Mouse (Mus musculus) heart, postnatal 36 days (tissue): ENCODE data around the gene Eif3l. TPM values are rescaled to one million over a fixed set of nuclear protein-coding genes. Genes with fewer than 3 reads are reported as not detected.

Source experiments
- DNase-seq, 2 experiments: peaks; one replicate each; pipeline ENCODE4 v3.0.0; 2021 to 2022
- intact Hi-C: fragments of 180-260 bp; cut with DNase I; formaldehyde crosslinking; loops from one replicate; pipeline ENCODE4 v1.15.1; 2025
- total RNA-seq, 2 experiments: library from RNA; stranded (reverse); gene quantifications; 2 replicates each; pipeline ENCODE4 v1.2.3; 2021

The Eif3l gene
- total RNA-seq, 2 experiments from 2014 or later: 71.6 to 72.7 TPM

- intact Hi-C loops: no loop called here
- no peak for DNase-seq
Measured at GRCm38 (mm10) chr15:79044837-79045236, 30.1 kb upstream of the Eif3l start.

- intact Hi-C loops: no loop called here
Measured at GRCm38 (mm10) chr15:79048186-79048585, 26.8 kb upstream of the Eif3l start.

GRCm38 (mm10) chr15:79050160-79050845 lies 24.7 kb upstream of the Eif3l start:
- DNase-seq: no peak
- intact Hi-C loops: no loop called here

More at GRCm38 (mm10) chr15:79048186-79048585, 26.8 kb upstream of the Eif3l start:
- no peak for DNase-seq

GRCm38 (mm10) chr15:79050964-79051363 lies 24.0 kb upstream of the Eif3l start:
- intact Hi-C loops: no loop called here
- no peak for DNase-seq

GRCm38 (mm10) chr15:79051461-79052360 lies 23.3 kb upstream of the Eif3l start:
- intact Hi-C loops: no loop called here
- DNase-seq: no peak

- DNase-seq: no peak
- intact Hi-C loops: no loop called here
Measured at GRCm38 (mm10) chr15:79052366-79052765, 22.6 kb upstream of the Eif3l start.

GRCm38 (mm10) chr15:79056601-79057000 lies 18.4 kb upstream of the Eif3l start:
- no peak for DNase-seq
- intact Hi-C loops: no loop called here

- intact Hi-C loops: no loop called here
Measured at GRCm38 (mm10) chr15:79057850-79058249, 17.1 kb upstream of the Eif3l start.

GRCm38 (mm10) chr15:79060887-79061565 lies 14.0 kb upstream of the Eif3l start:
- intact Hi-C loops: no loop called here
- no peak for DNase-seq

More at GRCm38 (mm10) chr15:79057850-79058249, 17.1 kb upstream of the Eif3l start:
- no peak for DNase-seq

GRCm38 (mm10) chr15:79062376-79063159 lies 12.4 kb upstream of the Eif3l start, which contains the start of gene Ankrd54:
Gene Ankrd54 (minus strand): TSS chr15:79062893.
- intact Hi-C loops: no loop called here

GRCm38 (mm10) chr15:79063160-79063740 lies 11.7 kb upstream of the Eif3l start:
- intact Hi-C loops: no loop called here
- no peak for DNase-seq

More at GRCm38 (mm10) chr15:79062376-79063159, 12.4 kb upstream of the Eif3l start, which contains the start of gene Ankrd54:
- peak; percentile 92 to 93 for DNase-seq

- no peak for DNase-seq
- intact Hi-C loops: no loop called here
Measured at GRCm38 (mm10) chr15:79065086-79065770, 9.8 kb upstream of the Eif3l start.

GRCm38 (mm10) chr15:79066276-79066675 lies 8.7 kb upstream of the Eif3l start:
- no peak for DNase-seq
- intact Hi-C loops: no loop called here

GRCm38 (mm10) chr15:79067631-79068030 lies 7.3 kb upstream of the Eif3l start:
- intact Hi-C loops: no loop called here
- no peak for DNase-seq

GRCm38 (mm10) chr15:79068416-79068815 lies 6.6 kb upstream of the Eif3l start:
- intact Hi-C loops: no loop called here
- DNase-seq: no peak

GRCm38 (mm10) chr15:79071117-79072039 lies 3.6 kb upstream of the Eif3l start:
- peak; percentile 42 for DNase-seq
- intact Hi-C loops: loop anchor here (5.0 kb wide), 1 partner anchor 154 kb away; no protein-coding TSS in a partner anchor

GRCm38 (mm10) chr15:79073752-79074151 lies 1.2 kb upstream of the Eif3l start:
- intact Hi-C loops: loop anchor here (5.0 kb wide), 1 partner anchor 156 kb away; no protein-coding TSS in a partner anchor

GRCm38 (mm10) chr15:79074446-79074845 lies 533 bp upstream of the Eif3l start:
- intact Hi-C loops: loop anchor here (5.0 kb wide), 1 partner anchor 157 kb away; no protein-coding TSS in a partner anchor
- DNase-seq: no peak

More at GRCm38 (mm10) chr15:79073752-79074151, 1.2 kb upstream of the Eif3l start:
- DNase-seq: no peak
